Mouse (Mus musculus) activated CD4-positive, CD25-positive, alpha-beta regulatory T cell (primary cell): ENCODE data around the gene Gm21891. TPM values are rescaled to one million over a fixed set of nuclear protein-coding genes. Genes with fewer than 3 reads are reported as not detected.

ENCODE experiments used
- polyA plus RNA-seq, 2 experiments: library from polyadenylated mRNA; unstranded; fragments of 100-300 nt; shearing (Covaris generic); gene quantifications; one replicate each; pipeline ENCODE4 v1.2.1; 2017

Gene Gm21891
- polyA plus RNA-seq = not detected

DNA sequence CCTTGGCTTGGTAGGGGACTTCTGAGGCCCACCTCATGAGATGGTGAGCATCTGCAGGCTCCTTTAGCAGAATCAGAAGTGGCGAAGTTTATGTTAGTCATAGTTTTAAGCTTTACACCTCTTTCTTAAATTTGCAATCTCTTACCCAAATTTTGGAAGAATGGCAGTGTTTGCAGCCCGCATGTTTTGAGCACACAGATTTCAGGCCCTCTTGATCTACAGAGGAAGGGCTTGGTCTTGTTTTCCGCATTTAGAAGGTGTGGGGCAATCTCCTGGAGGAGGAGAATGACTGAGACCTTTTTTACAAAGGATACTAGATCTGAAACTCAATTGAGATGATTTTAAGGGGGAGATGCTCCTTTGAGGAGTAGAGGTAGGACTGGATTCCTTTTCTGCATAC is at the start of gene Gm21891:
Gene Gm21891 (minus strand): TSS at position 101 of the 400 bp plus-strand sequence.

DNA sequence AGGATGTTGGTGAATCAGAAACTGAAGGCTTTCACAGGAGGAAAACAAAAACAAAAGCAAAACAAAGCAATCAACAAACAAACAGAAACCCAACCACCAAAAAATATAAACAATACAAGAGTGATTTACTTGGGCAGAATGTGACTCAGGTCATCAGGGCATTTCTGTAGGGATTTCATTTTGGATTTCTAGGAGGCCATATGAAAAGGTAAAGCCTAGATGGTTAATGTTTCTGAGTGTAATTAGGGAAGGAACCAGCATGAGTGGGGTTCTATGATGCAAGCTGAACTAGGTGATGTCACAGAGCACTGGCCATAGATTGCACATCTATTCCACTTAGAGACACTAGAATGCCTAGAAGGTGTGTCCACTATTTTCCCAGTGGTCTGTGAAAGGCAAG is 28.4 kb upstream of the Gm21891 start, which contains the start of gene Gm21425:
Gene Gm21425 (plus strand): TSS at position 301 of the 400 bp plus-strand sequence.

Other genes with a start within 250 kb of the Gm21891 start
- under 1 TPM in 1 of 2 experiments, not detected in 1; 0.18 TPM for gene Gm20807, start 90.6 kb downstream of the Gm21891 start, polyA plus RNA-seq
- gene Gm21425, start 28.5 kb upstream of the Gm21891 start, polyA plus RNA-seq = not detected
- not detected for gene Gm21828, start 90.4 kb upstream of the Gm21891 start, polyA plus RNA-seq
- not detected for gene Gm21440, start 118.9 kb upstream of the Gm21891 start, polyA plus RNA-seq
- not detected for gene Gm21454, start 119.0 kb upstream of the Gm21891 start, polyA plus RNA-seq
- gene Gm21725, start 215.6 kb upstream of the Gm21891 start, polyA plus RNA-seq = not detected